Mouse (Mus musculus) layer of hippocampus, postnatal 36 days (tissue): ENCODE measurements around the gene Ncbp3. TPM values are rescaled to one million over a fixed set of nuclear protein-coding genes. Genes with fewer than 3 reads are reported as not detected.

Source experiments
- DNase-seq, 2 experiments: peaks; one replicate each; pipeline ENCODE4 v3.0.0; 2022
- total RNA-seq, 2 experiments: library from RNA; stranded (reverse); gene quantifications; 2 replicates each; pipeline ENCODE4 v1.2.3; 2021

Gene Ncbp3
- total RNA-seq, 2 experiments from 2014 or later, result 10.3 to 10.9 TPM

DNA sequence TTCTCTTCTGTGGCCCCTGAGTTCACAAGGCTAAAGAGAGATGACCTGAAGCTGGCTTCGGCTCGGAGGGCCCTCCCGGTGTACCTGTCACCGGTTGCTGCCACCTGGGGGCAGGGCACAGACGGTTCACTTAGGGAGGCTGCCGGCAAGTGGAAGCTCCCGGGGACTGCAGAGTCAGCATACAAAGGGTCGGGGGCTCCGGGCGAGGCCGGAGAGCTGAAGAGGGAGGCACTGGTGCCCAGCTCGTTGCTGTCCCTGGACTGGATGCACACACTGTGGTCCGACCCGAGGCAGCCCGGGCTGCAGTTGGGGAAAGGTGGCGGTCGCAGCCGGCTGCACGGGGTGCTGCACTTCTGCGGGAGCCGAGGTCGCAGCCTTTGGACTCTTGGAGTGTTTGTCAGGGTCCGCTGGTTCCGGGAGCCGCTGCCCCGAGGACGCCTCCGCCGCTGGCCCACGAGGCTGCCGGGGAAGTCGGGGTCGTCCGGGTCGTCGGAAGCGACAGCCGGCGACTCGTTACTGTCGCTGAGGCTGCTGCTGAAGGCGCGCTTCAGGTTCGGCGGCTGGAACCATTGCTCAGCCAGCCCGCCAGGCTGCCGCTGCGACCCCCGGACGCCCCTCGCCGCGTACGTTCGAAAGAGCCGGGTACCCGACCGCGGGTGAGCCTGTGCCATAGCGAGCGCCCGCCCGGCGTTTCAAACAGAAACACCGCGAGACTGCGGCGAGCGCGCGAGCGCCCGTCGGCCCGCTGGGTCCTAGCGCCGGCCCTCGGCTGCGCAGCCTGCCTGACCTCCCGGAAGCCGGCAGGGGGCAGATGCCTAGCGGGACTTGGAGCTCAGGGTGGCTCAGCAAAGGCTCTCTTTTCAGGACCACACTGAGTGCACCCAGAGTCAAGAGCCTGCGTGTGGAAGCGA, 90.3 kb downstream of the Ncbp3 start, which contains the start of gene Haspin:
TSS of gene Haspin (minus strand) at position 704 of the 911 bp plus-strand sequence.
- peak; percentile 88 to 89 for DNase-seq

Other genes starting within 250 kb of the Ncbp3 start
- 1 to 10 TPM; 4.3 to 5.7 TPM for gene Atp2a3, start 86.6 kb upstream of the Ncbp3 start, total RNA-seq
- under 1 TPM; 0.46 to 0.62 TPM for gene P2rx1, start 48.7 kb upstream of the Ncbp3 start, total RNA-seq
- gene Camkk1, start 28.8 kb upstream of the Ncbp3 start, total RNA-seq, result 100 to 1,000 TPM; 157 to 161 TPM
- gene Itgae, start 42.8 kb downstream of the Ncbp3 start, total RNA-seq, result under 1 TPM; 0.15 to 0.18 TPM
- gene Haspin, start 90.5 kb downstream of the Ncbp3 start, total RNA-seq, result under 1 TPM; 0.23 to 0.32 TPM
- 1 to 10 TPM; 2.3 to 3.4 TPM for gene P2rx5, start 112.6 kb downstream of the Ncbp3 start, total RNA-seq
- gene Emc6, start 129.3 kb downstream of the Ncbp3 start, total RNA-seq, result 10 to 100 TPM; 51.5 to 59.7 TPM
- 10 to 100 TPM; 10.9 to 11.2 TPM for gene Tax1bp3, start 129.3 kb downstream of the Ncbp3 start, total RNA-seq
- 10 to 100 TPM; 21.2 to 24.8 TPM for gene Ctns, start 151.3 kb downstream of the Ncbp3 start, total RNA-seq
- gene Shpk, start 151.7 kb downstream of the Ncbp3 start, total RNA-seq, result 1 to 10 TPM; 3.4 to 3.5 TPM
- gene Trpv1, start 186.5 kb downstream of the Ncbp3 start, total RNA-seq, result under 1 TPM in 1 of 2 experiments, not detected in 1; 0.17 TPM
- under 1 TPM; 0.25 to 0.38 TPM for gene Trpv3, start 219.6 kb downstream of the Ncbp3 start, total RNA-seq